Mouse (Mus musculus) mouse embryonic stem cell (cell line): ENCODE results near the gene Mrpl1.

Experiments used
- in situ Hi-C, 2 experiments: fragments of 300-500 bp; cut with MboI; formaldehyde crosslinking; loops; 1 replicate in 1 of 2; 3 replicates in 1 of 2; pipeline ENCODE4 v1.14.3; 2019 to 2020; ENCODE audit warnings: low sequenced_read_pairs in 2 of 2, low pct_unique_long_range_greater_than_20kb in 1 of 2, mixed read lengths in 1 of 2; ENCODE audit not compliant: unreplicated experiment in 1 of 2

Mrpl1 gene

GRCm38 (mm10) chr5:96267017-96267702, 57.9 kb downstream of the Mrpl1 start:
- in situ Hi-C loops, result no loop called here

- in situ Hi-C loops, result no loop called here
Observed at GRCm38 (mm10) chr5:96271070-96271469, 61.8 kb downstream of the Mrpl1 start.

- in situ Hi-C loops, result no loop called here
Observed at GRCm38 (mm10) chr5:96305786-96306185, 96.5 kb downstream of the Mrpl1 start.

GRCm38 (mm10) chr5:96306271-96306670, 97.0 kb downstream of the Mrpl1 start:
- in situ Hi-C loops, result no loop called here

GRCm38 (mm10) chr5:96306826-96307225, 97.5 kb downstream of the Mrpl1 start:
- in situ Hi-C loops, result no loop called here

GRCm38 (mm10) chr5:96308086-96308485, 98.8 kb downstream of the Mrpl1 start:
- in situ Hi-C loops, result no loop called here

GRCm38 (mm10) chr5:96308645-96309044, 99.4 kb downstream of the Mrpl1 start:
- in situ Hi-C loops, result no loop called here

- in situ Hi-C loops, result no loop called here
Observed at GRCm38 (mm10) chr5:96309566-96309965, 100.3 kb downstream of the Mrpl1 start.

- in situ Hi-C loops, result no loop called here
Observed at GRCm38 (mm10) chr5:96311677-96312076, 102.4 kb downstream of the Mrpl1 start.
